Mouse (Mus musculus) small intestine, adult 2 months (tissue): ENCODE measurements around the gene Maml3. TPM values are rescaled to one million over a fixed set of nuclear protein-coding genes. Genes with fewer than 3 reads are reported as not detected.

Experiments used
- H3K27ac ChIP-seq: fragments of 200-500 bp; 2 replicates; pipeline ENCODE4 v1.5.1; 2012; ENCODE audit warnings: low read depth, low read length, control low read depth, inconsistent platforms; ENCODE audit not compliant: insufficient read depth
- H3K27me3 ChIP-seq: fragments of 200-500 bp; 2 replicates; pipeline ENCODE4 v1.6.1; 2012; ENCODE audit warnings: mild to moderate bottlenecking, moderate library complexity, low read length, inconsistent platforms; ENCODE audit not compliant: control insufficient read depth, insufficient read depth
- H3K36me3 ChIP-seq: fragments of 200-500 bp; 2 replicates; pipeline ENCODE4 v1.6.1; 2012; ENCODE audit warnings: mild to moderate bottlenecking, low read length, control low read depth, inconsistent platforms; ENCODE audit not compliant: control insufficient read depth, insufficient read depth
- H3K4me1 ChIP-seq: fragments of 200-500 bp; 2 replicates; pipeline ENCODE4 v1.6.1; 2012; ENCODE audit warnings: low read length, inconsistent platforms, mixed read lengths; ENCODE audit not compliant: control insufficient read depth, insufficient read depth, insufficient read length
- H3K4me3 ChIP-seq: fragments of 200-500 bp; 2 replicates; pipeline ENCODE4 v1.5.1; 2012; ENCODE audit warnings: low read depth, mild to moderate bottlenecking, control low read depth, inconsistent platforms, low read length, moderate library complexity
- CTCF ChIP-seq: fragments of 200-500 bp; IDR thresholded peaks from 2 replicates; pipeline ENCODE4 v1.5.1; 2012; ENCODE audit warnings: low read depth, mild to moderate bottlenecking, control low read depth, inconsistent platforms, low read length, moderate library complexity, mixed read lengths; ENCODE audit not compliant: insufficient replicate concordance, insufficient read length; ENCODE audit errors: extremely low read depth
- POLR2A ChIP-seq: fragments of 200-500 bp; IDR thresholded peaks from 2 replicates; pipeline ENCODE4 v1.6.1; 2012; ENCODE audit warnings: low read depth, mild to moderate bottlenecking, control low read depth, inconsistent platforms, low read length, moderate library complexity
- WGBS: fragments of 180-500 bp; shearing (Covaris S2); methylation state at CpG from one replicate; pipeline ENCODE4 v1.1.7; 2018; 5-methylcytosine and 5-hydroxymethylcytosine counted together
- polyA plus RNA-seq: library from polyadenylated mRNA; depleted of rRNA; stranded (reverse); fragments of >200 nt; gene quantifications from 2 replicates; pipeline ENCODE4 v1.2.3, GENCODE M21; 2012

Gene Maml3
- polyA plus RNA-seq, 1 experiment, result 3.2 TPM

DNA sequence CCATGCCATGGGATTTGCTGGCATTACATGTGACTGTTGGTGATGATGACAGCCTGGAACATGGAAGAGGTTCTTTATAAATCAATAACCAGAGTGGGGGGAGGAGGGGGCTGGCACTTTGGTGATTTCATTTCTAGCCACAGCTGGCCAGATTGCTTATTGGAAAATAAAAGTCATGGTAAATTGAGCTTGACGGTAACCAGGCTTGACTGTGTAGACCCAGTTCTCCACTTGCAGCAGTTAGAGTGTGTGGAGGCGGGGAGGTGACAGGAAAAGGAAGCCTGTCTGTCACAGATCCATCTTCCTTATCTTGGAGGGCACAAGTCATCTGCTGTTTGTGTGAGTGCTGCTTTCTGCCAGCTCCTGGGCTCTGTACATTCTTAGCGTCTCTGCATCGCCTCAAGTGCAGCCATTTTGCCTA is 360.5 kb downstream of the Maml3 start:
- WGBS, result 24% methylated on average over 4 of the region's 4 CpGs
- H3K27ac ChIP-seq, result no peak overlapping the region
- H3K27me3 ChIP-seq, result no peaks in the 10 kb centered on the region
- H3K4me3 ChIP-seq, result no peak overlapping the region
- H3K4me1 ChIP-seq, result peaks cover 13% of the 10 kb centered on the region
- TF ChIP-seq POLR2A, result no peak
- no peak for TF ChIP-seq CTCF
- H3K36me3 ChIP-seq, result no peaks in the 10 kb centered on the region

GRCm38 (mm10) chr3:51742405-51742804 is 362.5 kb downstream of the Maml3 start:
- no peak for TF ChIP-seq POLR2A
- no peak for TF ChIP-seq CTCF
- Histone ChIP-seq H3K4me1 (peaks cover 17% of the 10 kb centered on the region), H3K4me3 (no peak overlapping the region), H3K27ac (no peak overlapping the region), H3K27me3 (no peaks in the 10 kb centered on the region), H3K36me3 (no peaks in the 10 kb centered on the region)
- WGBS, result 94% methylated on average over 6 of the region's 6 CpGs

- no peak for TF ChIP-seq CTCF
- TF ChIP-seq POLR2A, result no peak
- Histone ChIP-seq H3K4me3 (no peak overlapping the region), H3K4me1 (peaks cover 17% of the 10 kb centered on the region), H3K36me3 (no peaks in the 10 kb centered on the region), H3K27ac (no peak overlapping the region), H3K27me3 (no peaks in the 10 kb centered on the region)
- 79% methylated on average over 10 of the region's 10 CpGs for WGBS
These were observed 363.1 kb downstream of the Maml3 start for GRCm38 (mm10) chr3:51741824-51742223.

DNA sequence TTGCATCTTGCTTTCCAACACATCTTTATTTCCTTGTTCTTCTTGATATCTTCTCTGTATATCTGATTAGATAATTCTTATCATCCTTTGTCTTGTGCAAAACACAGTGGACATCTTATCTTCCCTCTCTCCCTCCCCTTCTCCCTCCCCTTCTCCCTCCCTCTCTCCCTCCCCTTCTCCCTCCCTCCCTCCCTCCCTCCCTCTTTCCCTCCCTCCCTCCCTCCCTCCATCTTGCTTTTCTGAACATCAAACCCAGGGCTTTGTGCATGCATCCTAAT is 365.1 kb downstream of the Maml3 start:
- Histone ChIP-seq H3K4me3 (no peak overlapping the region), H3K27ac (no peak overlapping the region), H3K27me3 (no peaks in the 10 kb centered on the region), H3K4me1 (peaks cover 17% of the 10 kb centered on the region), H3K36me3 (no peaks in the 10 kb centered on the region)
- TF ChIP-seq CTCF (no peak), POLR2A (no peak)

GRCm38 (mm10) chr3:51739049-51739834 is 365.6 kb downstream of the Maml3 start:
- H3K4me3 ChIP-seq, result peak overlapping the region; percentile 8; the same call in 1 of the 2 replicates
- H3K27me3 ChIP-seq, result no peaks in the 10 kb centered on the region
- no peaks in the 10 kb centered on the region for H3K36me3 ChIP-seq
- no peak for TF ChIP-seq CTCF
- TF ChIP-seq POLR2A, result no peak
- 16% methylated on average over 12 of the region's 12 CpGs for WGBS
- peaks cover 13% of the 10 kb centered on the region for H3K4me1 ChIP-seq
- H3K27ac ChIP-seq, result no peak overlapping the region; the same call in 1 of the 2 replicates

DNA sequence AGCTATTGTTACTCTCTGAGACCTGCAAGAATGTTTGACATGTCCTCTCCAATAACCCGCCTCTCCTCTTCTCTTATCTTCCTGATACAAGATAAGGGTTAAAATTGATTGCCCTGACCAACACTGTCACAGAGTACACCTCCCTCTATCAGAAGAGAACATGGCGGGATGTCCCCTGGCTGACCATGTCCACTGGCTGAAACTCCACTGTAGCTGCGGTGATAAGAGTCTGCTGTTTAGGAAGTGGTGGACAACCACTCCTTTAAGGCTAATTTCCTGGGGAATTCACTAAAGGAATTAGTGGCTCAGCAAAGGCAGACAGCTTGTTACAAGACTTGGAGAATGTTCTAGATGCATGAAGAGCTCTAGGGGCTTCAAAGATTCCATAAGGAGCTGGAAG is 371.2 kb downstream of the Maml3 start:
- WGBS, result 58% methylated on average over 3 of the region's 3 CpGs
- Histone ChIP-seq H3K4me3 (no peak overlapping the region), H3K27ac (no peak overlapping the region), H3K4me1 (no peaks in the 10 kb centered on the region), H3K27me3 (no peaks in the 10 kb centered on the region), H3K36me3 (no peaks in the 10 kb centered on the region)
- TF ChIP-seq POLR2A, result no peak
- no peak for TF ChIP-seq CTCF

GRCm38 (mm10) chr3:51731949-51732636 is 372.8 kb downstream of the Maml3 start:
- Histone ChIP-seq H3K27me3 (no peaks in the 10 kb centered on the region), H3K36me3 (no peaks in the 10 kb centered on the region), H3K4me3 (no peak overlapping the region), H3K27ac (no peak overlapping the region), H3K4me1 (no peaks in the 10 kb centered on the region)
- 91% methylated on average over 16 of the region's 16 CpGs for WGBS
- no peak for TF ChIP-seq POLR2A
- TF ChIP-seq CTCF, result no peak
